Mouse (Mus musculus): ENCODE results near the gene Stx19.

GRCm38 (mm10) chr16:62786621-62787331 is 27.7 kb upstream of the Stx19 start, which contains the start of gene Nsun3:
- TF ChIP-seq EP300 (IDR thresholded peaks at IDR 0.05; ENCODE audit: low read length) = no peak
- TF ChIP-seq CTCF (conservative IDR thresholded peaks at IDR 0.05 in 1 of 2, IDR thresholded peaks at IDR 0.05 in 1 of 2; ENCODE audit: low read depth in 2 of 2, low read length in 2 of 2) = no peak
- TF ChIP-seq POLR2A (IDR thresholded peaks at IDR 0.05; ENCODE audit: low read depth, low read length) = peak; percentile 99
- TF ChIP-seq HCFC1 (IDR thresholded peaks at IDR 0.05; ENCODE audit: low read depth, low read length) = peak; percentile 88
- TF ChIP-seq MXI1 (IDR thresholded peaks at IDR 0.05; ENCODE audit: low read depth, low read length) = peak; percentile 78
- TF ChIP-seq NELFE (IDR thresholded peaks at IDR 0.05; ENCODE audit: low read depth, low read length) = peak; percentile 97
- no peak for TF ChIP-seq RAD21 (IDR thresholded peaks at IDR 0.05; ENCODE audit: low read depth, low read length)
- no peak for TF ChIP-seq GABPA (IDR thresholded peaks at IDR 0.05; ENCODE audit: insufficient replicate concordance, low read depth, low read length)
- TF ChIP-seq SMC3 (IDR thresholded peaks at IDR 0.05; ENCODE audit: low read depth, low read length) = no peak
- TF ChIP-seq E2F4 (IDR thresholded peaks at IDR 0.05; ENCODE audit: insufficient replicate concordance, low read depth, low read length) = no peak
- TF ChIP-seq MEF2A (IDR thresholded peaks at IDR 0.05; ENCODE audit: borderline replicate concordance, low read depth, low read length) = no peak; the same call in 1 of the 2 replicates
